Mouse (Mus musculus) bone marrow macrophage, adult 2 months (primary cell): Measurements from ENCODE around the gene Sh3pxd2a.

Experiments
- CTCF ChIP-seq: IDR thresholded peaks from 2 replicates; pipeline ENCODE4 v1.5.1; 2012; ENCODE audit warnings: low read depth, mild to moderate bottlenecking, low read length, moderate library complexity
- POLR2A ChIP-seq: IDR thresholded peaks from 2 replicates; pipeline ENCODE4 v1.6.1; 2012; ENCODE audit warnings: mild to moderate bottlenecking, low read depth, low read length, borderline replicate concordance

DNA sequence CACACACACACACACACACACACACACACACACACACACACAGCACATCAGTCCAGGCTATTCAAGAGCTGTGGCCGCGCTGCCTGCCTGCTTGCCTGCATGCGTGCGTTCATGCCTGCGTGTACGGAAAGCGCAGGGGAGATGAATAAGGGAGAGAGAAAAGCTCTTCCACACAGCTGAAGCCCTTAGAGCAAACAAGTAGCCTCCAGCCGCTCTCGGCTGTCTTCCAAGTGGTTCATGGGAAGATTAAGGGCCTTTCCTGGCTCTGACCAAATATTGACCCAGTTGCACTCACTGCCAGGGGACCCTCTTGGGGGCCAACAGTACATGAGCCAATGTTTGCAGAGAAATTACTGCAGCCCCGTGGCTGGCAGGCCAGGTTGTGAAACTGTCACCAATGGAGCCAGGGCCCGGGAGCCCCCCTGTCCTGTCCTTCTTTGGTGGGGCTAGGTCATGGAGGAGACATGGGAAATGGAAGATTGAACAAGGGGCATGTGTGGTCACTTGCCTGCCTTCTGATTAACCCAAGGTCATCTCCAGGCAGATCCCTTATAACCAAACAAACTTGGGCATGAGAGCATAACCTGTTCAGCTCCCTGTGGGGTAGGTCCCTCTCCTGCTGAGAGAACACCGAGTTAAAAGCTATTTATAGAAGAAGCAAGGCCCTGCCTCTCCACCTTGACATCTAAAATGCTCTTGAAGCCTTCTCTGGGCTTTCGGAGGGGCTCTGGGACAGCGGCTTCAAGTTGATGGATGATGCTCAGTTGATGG, 42.9 kb downstream of the Sh3pxd2a start:
- TF ChIP-seq POLR2A (no peak), CTCF (no peak)
